Mouse (Mus musculus): ENCODE data around the gene Ankrd13a.

GRCm38 (mm10) chr5:114740595-114740994 lies 33.9 kb upstream of the Ankrd13a start:
- no peak for TF ChIP-seq POLR2A (IDR thresholded peaks at IDR 0.05; ENCODE audit: insufficient read depth, low read depth, low read length)
- TF ChIP-seq CTCF (IDR thresholded peaks at IDR 0.05; ENCODE audit: insufficient read depth, low read depth, low read length), result no peak

All from olfactory bulb, adult 2 months (tissue).